Mouse (Mus musculus) urinary bladder, postnatal 4 days (tissue): ENCODE measurements at regions not wholly inside any gene's neighbourhood (a gene's known extent, or its start where the extent isn't known, plus 50 kb on each side); places are given as distances from the start of the nearest gene placed in this dataset.

Source experiments
- DNase-seq, 2 experiments: peaks; one replicate each; pipeline ENCODE4 v3.0.0; 2021 to 2022; ENCODE audit warnings: low spot score in 2 of 2

DNA sequence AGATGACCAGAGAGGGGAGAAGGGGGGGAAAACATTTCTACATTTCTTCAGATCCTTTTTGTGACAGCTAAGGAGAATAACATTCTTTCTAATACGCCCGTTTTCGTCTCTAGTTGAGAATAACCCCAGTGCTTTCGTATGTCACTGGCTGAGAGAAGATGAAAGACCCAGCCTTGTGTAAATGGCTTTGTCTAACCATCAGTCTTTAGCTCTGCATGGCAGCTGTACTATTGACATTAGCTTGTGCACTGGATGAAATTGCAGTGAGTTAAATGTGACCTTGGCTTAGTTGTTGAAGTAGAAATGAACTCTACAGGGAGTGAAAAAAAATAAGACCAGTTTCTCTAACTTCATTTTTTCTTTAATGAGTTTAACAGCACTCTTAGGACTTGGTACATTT is 368.7 kb upstream of the Dach1 start:
- no peak for DNase-seq

DNA sequence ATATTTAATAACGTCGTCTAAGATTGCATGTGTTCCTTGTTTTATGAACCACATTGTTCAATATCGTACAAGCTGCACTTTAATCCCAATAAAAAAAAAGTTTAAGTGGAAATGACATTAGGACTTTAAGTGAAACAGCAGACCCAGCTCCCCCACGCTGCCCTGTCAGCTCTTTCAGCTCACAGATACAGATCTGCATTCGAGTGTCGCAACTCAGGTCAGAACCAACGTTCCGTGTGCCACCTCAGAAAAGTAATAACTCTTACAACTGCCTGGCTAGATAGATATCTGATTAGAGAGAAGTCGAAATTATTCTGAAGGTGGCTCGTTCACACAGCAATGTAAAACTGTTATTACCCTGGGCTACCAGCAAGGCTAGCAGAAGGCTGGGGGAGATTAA is 364.0 kb upstream of the Dach1 start:
- no peak for DNase-seq

DNA sequence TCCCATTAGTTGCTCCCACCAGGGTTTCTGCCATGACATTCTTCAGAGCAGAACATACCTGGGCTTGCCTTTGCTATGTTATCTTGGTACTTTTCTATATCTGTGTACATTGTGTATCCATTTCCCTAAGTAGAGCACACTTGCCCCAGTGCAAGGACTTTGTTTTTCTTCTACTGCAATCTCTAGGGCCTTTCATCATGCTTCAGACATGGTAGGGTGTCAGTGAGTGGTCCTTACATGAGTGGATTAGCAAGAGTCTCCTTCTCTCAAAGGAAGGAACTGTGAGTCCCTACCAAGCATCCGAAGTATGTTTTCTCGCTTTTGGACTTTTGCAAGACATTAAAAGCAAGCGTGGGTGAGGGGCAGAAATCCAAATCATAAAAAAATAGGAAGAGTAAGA is 351.4 kb upstream of the Dach1 start:
- no peak for DNase-seq

DNA sequence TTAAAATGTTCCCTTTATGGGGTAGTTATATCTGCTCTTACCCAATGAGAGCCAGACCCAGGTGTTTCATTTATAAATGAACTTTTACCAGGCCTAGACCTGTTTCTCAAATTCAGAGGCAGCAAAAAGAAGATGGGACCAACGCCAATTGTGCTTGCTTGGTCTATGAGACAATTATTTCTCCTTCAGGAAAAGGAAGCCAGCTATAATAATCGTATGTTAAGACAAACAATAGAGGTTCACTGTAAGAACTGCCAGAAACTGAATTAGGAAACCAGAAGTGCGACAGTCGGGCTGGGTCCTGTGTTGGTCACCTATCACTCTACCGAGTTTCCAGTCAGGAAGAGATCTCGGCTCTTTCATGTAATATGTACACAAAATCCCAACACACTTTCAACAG is 335.8 kb upstream of the Dach1 start:
- DNase-seq: no peak

DNA sequence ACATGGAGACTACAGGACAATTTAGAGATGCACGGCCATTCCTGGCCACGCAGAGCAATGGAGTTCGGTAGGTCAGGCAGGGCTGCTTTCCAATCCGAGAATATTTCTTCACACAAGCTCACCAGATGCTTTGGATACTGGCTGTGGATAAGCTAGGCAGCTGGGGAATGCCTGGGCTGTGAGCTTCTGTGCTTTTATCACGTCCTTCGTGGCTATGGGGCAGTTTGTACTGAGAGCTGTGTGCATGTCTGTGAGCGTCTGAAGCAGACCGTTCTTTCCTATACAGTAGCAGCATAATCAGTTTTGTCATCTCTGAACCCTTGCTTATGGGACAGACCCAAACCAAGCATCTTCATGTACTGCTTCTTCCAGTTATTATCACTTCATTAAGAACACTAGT is 307.9 kb upstream of the Dach1 start:
- no peak for DNase-seq

DNA sequence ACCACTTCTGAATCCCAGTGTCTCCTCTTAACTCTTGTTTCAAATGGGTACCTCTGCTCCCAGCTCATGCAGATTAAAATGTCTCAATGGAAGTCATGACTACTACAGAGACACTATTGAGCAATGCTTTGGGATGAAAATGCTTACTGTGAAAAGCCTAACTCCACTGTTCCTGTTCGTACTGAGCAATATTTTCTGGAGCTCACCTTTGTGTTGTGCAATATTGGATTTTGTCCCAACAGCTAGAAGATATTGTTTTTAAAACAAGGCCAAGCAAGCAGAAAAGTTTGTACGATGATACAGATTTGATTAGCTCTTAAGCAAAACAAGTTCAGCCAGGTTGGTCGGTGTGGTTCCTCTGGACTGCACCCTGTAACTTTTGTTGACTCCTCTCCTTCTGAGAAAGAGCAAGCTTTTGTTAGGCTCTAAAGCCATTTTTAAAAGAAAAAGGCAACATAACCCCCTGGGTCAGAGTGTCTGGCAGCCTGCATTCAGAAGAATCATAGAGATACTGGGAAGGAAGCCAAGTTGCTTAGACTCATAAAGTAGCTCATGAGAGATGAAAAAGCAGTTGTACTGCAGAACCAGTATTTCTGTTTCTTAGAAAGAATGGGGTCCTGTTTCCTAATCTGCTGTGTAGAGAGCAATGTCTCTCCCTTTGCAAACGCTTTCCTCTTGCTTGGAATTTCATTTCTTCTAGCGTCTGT is 302.4 kb upstream of the Dach1 start:
- no peak for DNase-seq

DNA sequence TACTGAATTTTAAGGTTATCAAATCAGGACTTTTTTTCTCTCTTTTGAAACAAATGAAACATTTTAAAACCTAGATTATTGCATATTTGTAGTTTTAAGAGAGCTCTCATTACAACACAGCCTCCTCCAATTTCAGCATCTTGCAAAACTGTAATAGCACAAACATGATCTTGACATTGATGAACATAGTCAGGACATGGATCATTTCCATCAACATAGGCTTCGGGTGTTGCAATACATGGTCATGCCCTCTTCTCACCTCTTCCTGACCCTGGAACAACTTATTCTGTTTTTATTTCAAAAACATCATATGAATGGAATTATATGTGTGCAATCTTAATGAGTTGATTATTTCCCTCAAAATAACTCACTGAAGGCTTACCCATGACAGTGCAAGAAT is 284.9 kb upstream of the Dach1 start:
- no peak for DNase-seq

DNA sequence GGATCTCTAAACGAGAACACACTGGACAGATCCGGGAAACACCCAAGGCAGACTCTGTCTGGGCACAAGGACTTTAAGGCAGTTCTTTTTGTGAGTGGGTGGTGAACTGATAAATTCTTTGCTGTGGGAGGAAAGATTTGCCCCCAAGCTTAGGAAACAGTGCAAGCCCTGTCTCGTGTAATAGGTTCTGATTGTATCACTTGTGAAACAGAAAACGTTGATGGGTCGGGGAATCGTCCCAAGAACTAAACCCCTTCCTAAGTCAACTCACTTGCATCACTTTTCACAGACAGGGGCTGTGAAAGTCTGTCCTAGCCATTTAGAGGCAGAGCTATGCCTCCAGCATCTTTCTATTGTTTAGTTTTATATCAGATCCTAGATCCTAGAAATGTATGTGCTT is 282.6 kb upstream of the Dach1 start:
- no peak for DNase-seq

DNA sequence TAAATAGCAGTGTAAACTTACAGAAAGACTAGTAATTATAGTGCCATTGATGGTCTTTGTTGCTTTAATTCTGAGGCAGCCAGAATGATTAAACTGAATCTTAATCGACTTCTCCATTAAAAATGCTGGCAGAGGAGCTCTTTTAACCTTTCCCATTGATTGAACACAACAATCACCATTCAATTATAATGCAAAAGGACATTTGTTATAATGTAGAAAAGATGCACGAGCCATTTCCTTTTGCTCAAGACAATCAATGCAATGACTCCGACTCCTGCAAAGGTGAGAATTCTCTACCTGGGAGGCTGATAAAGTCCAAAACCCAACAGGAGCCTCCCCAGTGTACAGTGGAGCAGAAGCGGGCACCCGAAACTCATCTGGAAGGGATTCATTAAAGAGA is 280.0 kb upstream of the Dach1 start:
- DNase-seq: no peak

DNA sequence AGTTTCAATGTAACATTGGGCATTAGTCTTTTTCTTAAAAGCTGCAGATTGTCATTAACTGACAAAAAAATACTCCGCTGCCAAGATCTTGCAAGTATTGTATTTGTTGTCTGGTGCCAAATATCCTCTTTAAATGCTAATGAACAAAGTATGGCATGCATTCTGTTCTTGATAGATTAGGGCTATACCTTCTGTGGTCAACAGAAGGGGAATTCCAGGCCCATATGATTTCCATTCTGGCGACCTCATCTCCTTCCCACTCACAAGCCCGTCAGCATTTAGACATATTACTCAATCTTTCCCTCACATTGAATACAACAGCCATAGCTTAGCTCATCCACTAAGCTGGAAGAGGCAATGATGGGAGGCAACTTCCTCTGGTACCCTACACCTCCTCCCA is 272.8 kb upstream of the Dach1 start:
- DNase-seq: no peak

DNA sequence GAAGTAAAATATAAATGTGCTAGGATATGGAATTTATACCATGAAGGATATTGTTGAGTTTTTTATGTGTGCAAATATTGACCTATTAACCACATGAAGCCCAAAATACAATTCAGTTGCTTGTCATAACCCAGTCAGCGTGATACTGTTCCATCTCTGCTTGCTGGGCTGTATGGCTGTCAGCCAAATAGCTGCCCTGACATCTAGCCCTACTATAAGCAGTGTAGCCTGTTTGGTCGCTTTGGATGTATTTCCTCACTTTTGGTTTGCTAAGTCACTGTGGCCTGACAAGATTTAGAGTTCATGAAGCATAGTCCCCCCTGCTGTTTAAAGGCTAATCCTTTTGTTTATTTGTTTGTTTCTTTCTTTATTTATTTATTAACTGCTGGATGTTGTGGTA is 272.4 kb upstream of the Dach1 start:
- DNase-seq: no peak

DNA sequence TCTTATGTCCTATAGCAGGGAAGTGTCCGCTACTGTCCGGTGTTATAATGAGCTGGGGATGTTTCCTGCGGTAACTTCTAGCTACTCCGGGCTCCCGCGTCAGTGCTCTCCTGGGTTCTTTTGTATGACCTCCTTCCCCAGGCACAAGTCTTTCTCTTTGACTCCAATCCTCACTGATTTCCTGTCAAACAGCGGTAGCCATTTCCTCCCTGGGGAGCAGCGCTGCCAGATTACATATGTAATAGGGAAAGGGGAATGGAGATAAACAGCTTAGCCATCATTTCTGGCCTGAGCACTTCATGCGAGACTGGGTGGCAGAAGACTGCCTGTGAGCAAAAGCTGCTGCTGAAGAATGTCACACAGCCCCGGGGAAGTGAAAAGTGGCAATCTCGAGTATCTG is 262.4 kb upstream of the Dach1 start:
- no peak for DNase-seq

DNA sequence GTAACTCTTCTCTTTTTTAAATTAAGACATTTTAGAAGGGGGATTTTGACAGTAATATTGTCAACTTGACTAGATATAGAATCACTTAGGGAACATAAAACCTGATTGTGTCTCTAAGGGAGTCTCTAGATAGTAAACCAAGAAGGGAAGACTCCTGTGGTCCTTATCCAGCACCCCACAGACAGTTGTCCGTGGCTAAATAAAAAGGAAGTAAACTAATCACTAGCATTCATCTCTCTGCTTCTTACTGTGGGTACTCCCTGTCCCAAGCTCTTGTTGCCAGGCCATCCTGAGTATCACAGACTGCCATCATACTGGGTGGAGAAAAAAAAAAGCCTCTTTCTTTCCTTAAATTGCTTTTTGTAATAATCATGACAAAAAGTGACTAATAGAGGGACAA is 248.2 kb upstream of the Dach1 start:
- no peak for DNase-seq

DNA sequence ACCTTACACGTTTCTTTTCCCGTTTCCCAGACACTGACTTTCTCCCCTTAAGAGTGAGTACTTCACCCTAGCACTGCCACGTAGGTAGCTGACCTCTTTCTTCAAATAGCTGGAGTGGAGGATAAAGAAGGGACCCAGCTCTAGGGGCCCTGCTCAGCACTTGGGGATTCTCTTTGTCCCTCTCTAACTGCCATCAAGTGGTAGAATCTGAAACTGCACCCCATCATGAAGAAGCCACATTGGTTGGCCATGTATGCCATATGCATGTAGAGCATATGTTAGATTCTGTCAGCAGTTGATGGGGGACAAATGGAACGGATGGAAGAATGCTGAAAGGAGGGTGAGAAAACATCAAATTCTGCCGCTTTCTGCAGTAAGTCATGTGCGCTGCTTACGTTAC is 244.6 kb upstream of the Dach1 start:
- no peak for DNase-seq

DNA sequence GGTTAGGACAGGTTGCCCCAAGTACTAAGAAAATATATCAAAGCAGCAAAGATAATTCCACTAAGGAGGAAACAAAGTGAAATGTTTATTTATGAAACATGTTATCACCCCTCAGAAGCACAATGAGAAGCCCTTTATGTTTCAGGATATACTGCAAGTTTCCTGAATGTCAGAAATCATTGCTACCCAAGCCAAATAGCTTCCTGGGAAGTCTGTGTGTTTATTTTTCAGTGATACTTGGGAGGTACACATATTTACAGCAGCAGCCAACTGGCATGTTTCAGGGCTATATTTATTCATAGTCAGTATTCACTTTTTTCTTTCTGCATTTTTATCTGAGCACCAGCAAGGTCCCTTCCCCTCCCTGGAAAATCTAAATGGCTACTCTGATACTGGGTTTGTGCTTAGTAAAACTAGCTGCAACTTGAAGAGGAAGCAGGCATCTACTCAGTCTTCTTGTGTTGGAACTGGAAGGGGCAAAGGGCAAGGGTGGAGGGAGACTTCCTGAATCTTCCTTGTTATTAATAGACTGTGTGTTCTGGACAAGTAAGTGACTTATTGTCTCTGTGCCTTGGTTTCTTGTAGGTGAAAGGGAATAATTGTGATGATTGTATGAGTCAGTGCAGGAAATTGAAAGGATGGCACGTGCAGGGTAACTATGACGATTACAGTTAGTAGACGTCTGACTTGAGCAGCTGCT is 236.5 kb upstream of the Dach1 start:
- DNase-seq: no peak

DNA sequence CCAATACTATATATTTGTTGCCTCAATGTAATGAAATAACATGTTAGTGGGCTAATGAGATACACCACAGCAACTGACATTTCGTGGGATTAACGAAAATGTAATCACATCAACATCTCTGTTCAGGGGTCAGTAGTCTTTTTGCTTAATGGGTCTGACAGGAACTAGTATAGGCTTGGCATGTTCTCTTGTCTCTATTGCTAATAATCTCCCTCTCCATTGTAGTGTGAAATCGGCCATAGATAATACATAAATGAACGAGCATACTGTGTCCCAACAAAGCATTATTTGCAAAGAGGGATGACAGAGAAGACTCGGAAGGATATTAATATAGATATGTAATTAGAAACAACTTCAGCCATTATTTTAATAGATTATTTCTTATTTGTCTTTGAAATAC is 234.5 kb upstream of the Dach1 start:
- DNase-seq: no peak

DNA sequence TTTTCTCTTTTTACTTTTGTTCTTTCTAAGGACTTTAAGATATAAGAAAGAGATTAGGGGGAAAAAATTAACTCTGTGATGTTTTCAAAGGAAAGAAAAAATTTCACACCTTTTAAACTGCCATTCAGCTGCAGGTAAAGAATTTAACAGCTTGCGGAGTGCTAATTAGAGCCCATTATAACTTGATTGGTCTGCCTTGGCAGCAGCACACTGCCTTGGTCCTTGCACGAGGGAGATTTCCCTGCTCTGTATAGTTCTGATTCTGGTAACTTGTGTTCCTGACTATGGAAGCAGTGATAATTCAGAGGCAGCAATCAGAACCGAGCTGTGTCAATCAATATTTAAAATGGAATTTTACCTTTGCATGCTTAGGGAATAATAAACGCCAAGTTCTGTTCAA is 218.3 kb upstream of the Dach1 start:
- no peak for DNase-seq
